Mouse (Mus musculus) heart, embryonic 14.5 days (tissue): ENCODE results near the gene Dag1. TPM values are rescaled to one million over a fixed set of nuclear protein-coding genes. Genes with fewer than 3 reads are reported as not detected.

Experiments used
- ATAC-seq: fragments of 200-750 bp; cut with Nextera tagmentation; 2 replicates; pipeline ENCODE4 v1.8.0; 2017; ENCODE audit warnings: low read depth, moderate TSS enrichment; ENCODE audit not compliant: insufficient number of reproducible peaks, insufficient read depth, low FRiP score
- H3K27ac ChIP-seq, 2 experiments: fragments of 200-500 bp in 1 of 2; fragments of 300-500 bp in 1 of 2; sonication (generic) in 1 of 2; replicated peaks in 1 of 2; 2 replicates each; pipeline ENCODE4 v1.5.1; 2012 to 2014; ENCODE audit warnings: low read depth in 2 of 2, low read length in 2 of 2, control low read depth in 1 of 2, mild to moderate bottlenecking in 1 of 2, mixed read lengths in 1 of 2; ENCODE audit not compliant: control insufficient read depth in 1 of 2, insufficient read depth in 1 of 2
- H3K27me3 ChIP-seq: fragments of 300-500 bp; sonication (generic); 2 replicates; pipeline ENCODE4 v1.6.1; 2014; ENCODE audit warnings: mild to moderate bottlenecking, low read length, control low read depth; ENCODE audit not compliant: control insufficient read depth, insufficient read depth
- H3K36me3 ChIP-seq: fragments of 300-500 bp; sonication (generic); 2 replicates; pipeline ENCODE4 v1.6.1; 2014; ENCODE audit warnings: mild to moderate bottlenecking, control low read depth, low read length, mixed read lengths; ENCODE audit not compliant: control insufficient read depth, insufficient read depth
- H3K4me1 ChIP-seq, 2 experiments: fragments of 200-500 bp in 1 of 2; fragments of 300-500 bp in 1 of 2; sonication (generic) in 1 of 2; 2 replicates each; pipeline ENCODE4 v1.6.1; 2012 to 2014; ENCODE audit warnings: low read length in 2 of 2, control low read depth in 1 of 2, mixed read lengths in 1 of 2; ENCODE audit not compliant: control insufficient read depth in 2 of 2, insufficient read depth in 2 of 2
- H3K4me2 ChIP-seq: fragments of 300-500 bp; sonication (generic); 2 replicates; pipeline ENCODE4 v1.6.1; 2014; ENCODE audit warnings: mild to moderate bottlenecking, low read length
- H3K4me3 ChIP-seq, 2 experiments: fragments of 200-500 bp in 1 of 2; fragments of 300-500 bp in 1 of 2; sonication (generic) in 1 of 2; 2 replicates each; pipeline ENCODE4 v1.5.1; 2012 to 2014; ENCODE audit warnings: low read length in 2 of 2, mild to moderate bottlenecking in 2 of 2, control low read depth in 1 of 2, low read depth in 1 of 2, moderate library complexity in 1 of 2; ENCODE audit not compliant: control insufficient read depth in 1 of 2, insufficient read depth in 1 of 2
- H3K9ac ChIP-seq: fragments of 300-500 bp; sonication (generic); 2 replicates; pipeline ENCODE4 v1.6.1; 2014; ENCODE audit warnings: mild to moderate bottlenecking, low read length
- H3K9me3 ChIP-seq: fragments of 300-500 bp; sonication (generic); 2 replicates; pipeline ENCODE4 v1.6.1; 2016; ENCODE audit warnings: low read length, control low read depth; ENCODE audit not compliant: control insufficient read depth
- WGBS: fragments of 180-500 bp; shearing (Covaris S2); extraction: QIAGEN DNeasy Blood & Tissue Kit; methylation state at CpG from one replicate; pipeline ENCODE4 v1.1.7; 2014; 5-methylcytosine and 5-hydroxymethylcytosine counted together
- polyA plus RNA-seq: library from polyadenylated mRNA; unstranded; fragments of >200 nt; fragmentation: Nextera tagmentation; extraction: Ambion mirVana; gene quantifications from 2 replicates; pipeline ENCODE4 v1.2.1, GENCODE M21; 2014

The Dag1 gene
- polyA plus RNA-seq, 1 experiment from 2014 or later: 146 TPM

DNA sequence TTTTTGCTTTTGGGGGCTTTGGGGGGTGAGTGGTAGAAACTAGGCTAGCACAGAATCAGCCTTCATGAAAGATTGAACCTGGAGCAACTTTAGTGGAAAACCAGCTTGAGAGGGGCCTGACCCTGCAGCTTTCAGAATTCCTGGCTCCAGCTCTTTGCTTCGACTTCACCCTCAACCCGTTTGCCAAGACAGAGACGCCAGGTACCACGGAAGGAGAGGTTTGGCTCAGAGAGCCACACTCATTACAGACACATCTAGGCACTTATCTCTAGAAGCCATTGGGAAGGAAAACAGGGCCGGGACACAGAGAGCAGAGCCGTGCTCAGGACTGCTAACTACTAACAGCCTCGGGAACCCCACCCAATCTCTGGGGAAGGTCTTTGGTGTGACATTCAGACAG, 105.9 kb downstream of the Dag1 start:
- no peak overlapping the region for H3K27ac ChIP-seq
- no peak overlapping the region for H3K9ac ChIP-seq
- H3K4me1 ChIP-seq: no peaks in the 10 kb centered on the region
- H3K4me3 ChIP-seq: no peak overlapping the region
- 26% methylated on average over 7 of the region's 7 CpGs for WGBS
- no peaks in the 10 kb centered on the region for H3K36me3 ChIP-seq
- ATAC-seq: no peak
- no peaks in the 10 kb centered on the region for H3K9me3 ChIP-seq
- no peak overlapping the region for H3K4me2 ChIP-seq
- no peaks in the 10 kb centered on the region for H3K27me3 ChIP-seq

DNA sequence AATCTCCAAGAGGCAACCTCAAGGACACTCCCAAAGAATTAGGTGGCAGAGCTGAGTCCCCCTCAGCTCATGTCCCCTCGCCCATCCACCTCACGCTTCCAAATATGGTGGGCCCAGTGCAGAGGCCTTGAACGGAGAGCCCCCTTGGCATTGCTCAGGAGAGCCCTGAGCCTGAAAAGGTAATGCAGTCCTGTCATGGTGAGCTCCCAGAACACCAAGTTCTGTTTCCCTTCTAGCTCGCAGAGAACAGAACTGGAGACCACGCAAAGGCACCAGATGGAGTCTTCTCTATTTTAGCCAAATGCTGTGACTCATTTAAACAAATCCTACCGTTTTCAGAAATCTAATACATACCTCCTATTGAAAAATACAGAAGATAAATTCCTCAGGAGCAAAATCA, 106.3 kb downstream of the Dag1 start:
- no peak for ATAC-seq
- Histone ChIP-seq H3K4me3 (no peak overlapping the region), H3K9ac (no peak overlapping the region), H3K27me3 (no peaks in the 10 kb centered on the region), H3K4me1 (no peaks in the 10 kb centered on the region), H3K4me2 (no peak overlapping the region), H3K9me3 (no peaks in the 10 kb centered on the region), H3K36me3 (no peaks in the 10 kb centered on the region), H3K27ac (no peak overlapping the region)
- WGBS: 76% methylated on average over 6 of the region's 6 CpGs

- Histone ChIP-seq H3K4me3 (no peak overlapping the region), H3K4me1 (no peaks in the 10 kb centered on the region)
Measured at GRCm38 (mm10) chr9:108156786-108157185, 107.0 kb downstream of the Dag1 start.

GRCm38 (mm10) chr9:108154814-108155213, 108.9 kb downstream of the Dag1 start:
- Histone ChIP-seq H3K27me3 (no peaks in the 10 kb centered on the region), H3K4me2 (no peak overlapping the region), H3K36me3 (no peaks in the 10 kb centered on the region), H3K27ac (no peak overlapping the region), H3K9me3 (0 out of 2 replicates have a peak, but pooled peaks cover 6% of the 10 kb centered on the region), H3K4me1 (no peaks in the 10 kb centered on the region; a peak in 1 of 4 replicates), H3K9ac (no peak overlapping the region), H3K4me3 (no peak overlapping the region)
- WGBS: 88% methylated on average over 12 of the region's 12 CpGs
- ATAC-seq: no peak

More at GRCm38 (mm10) chr9:108156786-108157185, 107.0 kb downstream of the Dag1 start:
- H3K36me3 ChIP-seq: no peaks in the 10 kb centered on the region
- H3K27me3 ChIP-seq: no peaks in the 10 kb centered on the region
- no peak overlapping the region for H3K27ac ChIP-seq
- H3K4me2 ChIP-seq: no peak overlapping the region
- 78% methylated on average over 5 of the region's 5 CpGs for WGBS
- 0 out of 2 replicates have a peak, but pooled peaks cover 3% of the 10 kb centered on the region for H3K9me3 ChIP-seq
- H3K9ac ChIP-seq: no peak overlapping the region
- no peak for ATAC-seq

Other genes with a start within 250 kb of the Dag1 start
- gene Gmppb, start 214.7 kb downstream of the Dag1 start, polyA plus RNA-seq: 17.4 and 18.8 TPM in 2 replicates
- gene Amigo3, start 210.8 kb downstream of the Dag1 start, polyA plus RNA-seq: 2.0 and 2.1 TPM in 2 replicates
- gene Mst1, start 183.5 kb downstream of the Dag1 start, polyA plus RNA-seq: not detected in 2 replicates
- gene Rnf123, start 180.6 kb downstream of the Dag1 start, polyA plus RNA-seq: 37.2 and 37.9 TPM in 2 replicates
- 48.7 and 50.8 TPM in 2 replicates for gene Apeh, start 169.4 kb downstream of the Dag1 start, polyA plus RNA-seq
- 0.09 and 0.16 TPM in 2 replicates for gene Bsn, start 73.6 kb downstream of the Dag1 start, polyA plus RNA-seq
- gene Nicn1, start 26.5 kb upstream of the Dag1 start, polyA plus RNA-seq: 26.5 and 29.1 TPM in 2 replicates
- gene Amt, start 32.9 kb upstream of the Dag1 start, polyA plus RNA-seq: 10.4 and 11.2 TPM in 2 replicates
- 229 and 289 TPM in 2 replicates for gene Rhoa, start 42.2 kb upstream of the Dag1 start, polyA plus RNA-seq
- gene Tcta, start 42.2 kb upstream of the Dag1 start, polyA plus RNA-seq: 36.5 and 39.4 TPM in 2 replicates
- gene Gpx1, start 74.9 kb upstream of the Dag1 start, polyA plus RNA-seq: 694 and 725 TPM in 2 replicates
- gene Usp4, start 83.9 kb upstream of the Dag1 start, polyA plus RNA-seq: 88.6 and 90.1 TPM in 2 replicates
- 0.43 TPM in 2 replicates for gene 1700102P08Rik, start 128.8 kb upstream of the Dag1 start, polyA plus RNA-seq
- gene Ccdc36, start 164.5 kb upstream of the Dag1 start, polyA plus RNA-seq: 0.73 and 0.88 TPM in 2 replicates
- not detected in 2 replicates for gene BC048562, start 172.5 kb upstream of the Dag1 start, polyA plus RNA-seq
- gene Ccdc71, start 196.6 kb upstream of the Dag1 start, polyA plus RNA-seq: 31.0 and 31.9 TPM in 2 replicates
- 87.0 and 94.7 TPM in 2 replicates for gene Klhdc8b, start 197.6 kb upstream of the Dag1 start, polyA plus RNA-seq
- gene Lamb2, start 215.8 kb upstream of the Dag1 start, polyA plus RNA-seq: 38.9 and 41.5 TPM in 2 replicates
- 54.4 and 57.0 TPM in 2 replicates for gene Usp19, start 226.6 kb upstream of the Dag1 start, polyA plus RNA-seq
- 62.8 and 78.8 TPM in 2 replicates for gene Qars, start 243.7 kb upstream of the Dag1 start, polyA plus RNA-seq